Mouse (Mus musculus) ES-E14 (cell line): ENCODE data around the gene Lbhd1. TPM values are rescaled to one million over a fixed set of nuclear protein-coding genes. Genes with fewer than 3 reads are reported as not detected.
A peak's percentile ranks its signal among the peaks of the same experiment; 100 is the strongest.

Source experiments
- DNase-seq: peaks from one replicate; pipeline ENCODE4 v3.0.0-alpha.2; 2013; ENCODE audit warnings: low read depth, low spot score
- H3K27ac ChIP-seq: 2 replicates; pipeline ENCODE4 v1.5.1; 2012; ENCODE audit warnings: low read depth, mild to moderate bottlenecking, low read length, moderate library complexity, mixed read lengths; ENCODE audit not compliant: poor library complexity, insufficient read depth, severe bottlenecking
- H3K36me3 ChIP-seq: 2 replicates; pipeline ENCODE4 v1.6.1; 2012; ENCODE audit warnings: mild to moderate bottlenecking, low read length, moderate library complexity, mixed read lengths; ENCODE audit not compliant: control insufficient read depth, poor library complexity, insufficient read depth, severe bottlenecking
- H3K4me1 ChIP-seq, 2 experiments: fragments of 150-350 bp in 1 of 2; sonication (generic) in 1 of 2; 2 replicates each; pipeline ENCODE4 v1.6.1; 2012; ENCODE audit warnings: low read length in 2 of 2, mild to moderate bottlenecking in 1 of 2, mixed read lengths in 1 of 2; ENCODE audit not compliant: control insufficient read depth in 2 of 2, insufficient read depth in 2 of 2, poor library complexity in 1 of 2
- H3K4me3 ChIP-seq, 2 experiments: fragments of 150-350 bp in 1 of 2; sonication (generic) in 1 of 2; 2 replicates each; pipeline ENCODE4 v1.5.1; 2012; ENCODE audit warnings: low read length in 2 of 2, low read depth in 1 of 2, mild to moderate bottlenecking in 1 of 2, mixed read lengths in 1 of 2; ENCODE audit not compliant: insufficient read depth in 1 of 2, poor library complexity in 1 of 2, severe bottlenecking in 1 of 2
- H3K9ac ChIP-seq: 2 replicates; pipeline ENCODE4 v1.6.1; 2012; ENCODE audit warnings: low read depth, mild to moderate bottlenecking, low read length, mixed read lengths; ENCODE audit not compliant: poor library complexity, insufficient read depth, severe bottlenecking
- H3K9me3 ChIP-seq: fragments of 150-350 bp; sonication (generic); 2 replicates; pipeline ENCODE4 v1.6.1; 2012; ENCODE audit warnings: low read depth, mild to moderate bottlenecking, low read length; ENCODE audit not compliant: control insufficient read depth, insufficient read depth
- CHD2 ChIP-seq: IDR thresholded peaks from 2 replicates; pipeline ENCODE4 v1.6.1; 2014; ENCODE audit warnings: mild to moderate bottlenecking, low read depth, low read length, inconsistent platforms
- HCFC1 ChIP-seq: IDR thresholded peaks from 2 replicates; pipeline ENCODE4 v1.6.1; 2012; ENCODE audit warnings: low read length, inconsistent platforms, borderline replicate concordance; ENCODE audit not compliant: insufficient read depth
- MAFK ChIP-seq: IDR thresholded peaks from 2 replicates; pipeline ENCODE4 v1.6.1; 2014; ENCODE audit warnings: mild to moderate bottlenecking, low read depth, low read length, inconsistent platforms; ENCODE audit not compliant: insufficient read depth
- ZC3H11A ChIP-seq: IDR thresholded peaks from 2 replicates; pipeline ENCODE4 v1.6.1; 2012; ENCODE audit warnings: low read depth, mild to moderate bottlenecking, inconsistent platforms, low read length, borderline replicate concordance
- ZNF384 ChIP-seq: IDR thresholded peaks from 2 replicates; pipeline ENCODE4 v1.6.1; 2012; ENCODE audit warnings: low read depth, low read length, inconsistent platforms
- in situ Hi-C, 2 experiments: fragments of 600-800 bp; cut with MboI; formaldehyde crosslinking; loops; one replicate each; pipeline ENCODE4 v1.15.1; 2025; ENCODE audit warnings: low sequenced_read_pairs in 2 of 2, inconsistent platforms in 1 of 2; ENCODE audit not compliant: unreplicated experiment in 2 of 2
- total RNA-seq: library from RNA; depleted of rRNA; stranded (reverse); fragments of 300-350 nt; gene quantifications from 2 replicates; pipeline ENCODE4 v1.2.3, GENCODE M21; 2012

The Lbhd1 gene
- total RNA-seq, 1 experiment, result 14.3 TPM

DNA sequence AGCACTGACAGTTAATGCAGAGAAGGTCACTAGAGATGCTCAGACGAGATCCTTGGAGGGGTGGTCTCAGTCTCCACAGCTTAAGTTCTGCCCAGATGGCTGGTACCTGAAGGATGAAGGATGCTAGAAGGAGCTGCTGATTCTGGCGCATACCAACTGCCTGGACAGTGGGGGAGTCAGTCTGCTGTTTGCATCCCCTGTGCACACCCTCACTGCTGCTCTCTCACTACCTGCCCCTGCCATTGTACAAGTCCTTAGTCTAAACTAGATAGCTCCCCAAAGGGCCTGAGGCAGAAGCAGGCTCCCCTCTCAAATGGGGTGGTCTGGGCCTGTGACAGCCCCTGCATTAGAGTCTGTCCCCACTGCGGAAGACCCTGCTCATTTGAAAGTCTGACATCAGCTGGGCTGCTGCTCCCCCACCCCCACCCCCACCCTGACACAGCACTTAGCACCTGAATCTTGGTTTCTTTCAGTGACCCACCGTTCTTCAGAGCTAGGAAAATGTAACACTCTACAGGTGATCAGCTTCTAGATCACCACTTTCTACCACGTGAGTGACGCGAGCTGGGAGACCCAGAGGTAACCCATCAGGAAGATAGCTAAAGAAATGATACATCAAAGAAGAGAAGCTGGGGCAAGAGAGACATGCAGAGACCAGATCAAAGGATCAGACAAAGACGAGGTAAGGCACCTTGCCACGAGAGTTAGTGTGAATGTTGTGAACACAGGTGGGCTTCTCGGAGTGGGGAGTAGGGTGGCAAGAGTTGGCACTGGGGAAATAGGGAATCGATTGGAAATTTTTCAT lies 44.2 kb upstream of the Lbhd1 start, which contains the start of gene Gng3:
TSS of gene Gng3 (minus strand) at position 92 of the 805 bp plus-strand sequence.
- in situ Hi-C loops, result no loop called here
- DNase-seq, result peak; percentile 57
- Histone ChIP-seq H3K27ac (peak within 1 kb of the TSS; percentile 96; the same call in 1 of the 2 replicates), H3K4me3 (peak within 1 kb of the TSS; percentile 64 to 74), H3K9me3 (no peaks in the 10 kb centered on the region), H3K9ac (peak within 1 kb of the TSS; percentile 90), H3K4me1 (peaks cover 2 to 11% of the 10 kb centered on the region in 2 experiments; a peak in 3 of 4 replicates), H3K36me3 (peaks cover 1% of the 10 kb centered on the region)
- peak; percentile 71 for TF ChIP-seq MAFK
- no peak for TF ChIP-seq ZNF384

DNA sequence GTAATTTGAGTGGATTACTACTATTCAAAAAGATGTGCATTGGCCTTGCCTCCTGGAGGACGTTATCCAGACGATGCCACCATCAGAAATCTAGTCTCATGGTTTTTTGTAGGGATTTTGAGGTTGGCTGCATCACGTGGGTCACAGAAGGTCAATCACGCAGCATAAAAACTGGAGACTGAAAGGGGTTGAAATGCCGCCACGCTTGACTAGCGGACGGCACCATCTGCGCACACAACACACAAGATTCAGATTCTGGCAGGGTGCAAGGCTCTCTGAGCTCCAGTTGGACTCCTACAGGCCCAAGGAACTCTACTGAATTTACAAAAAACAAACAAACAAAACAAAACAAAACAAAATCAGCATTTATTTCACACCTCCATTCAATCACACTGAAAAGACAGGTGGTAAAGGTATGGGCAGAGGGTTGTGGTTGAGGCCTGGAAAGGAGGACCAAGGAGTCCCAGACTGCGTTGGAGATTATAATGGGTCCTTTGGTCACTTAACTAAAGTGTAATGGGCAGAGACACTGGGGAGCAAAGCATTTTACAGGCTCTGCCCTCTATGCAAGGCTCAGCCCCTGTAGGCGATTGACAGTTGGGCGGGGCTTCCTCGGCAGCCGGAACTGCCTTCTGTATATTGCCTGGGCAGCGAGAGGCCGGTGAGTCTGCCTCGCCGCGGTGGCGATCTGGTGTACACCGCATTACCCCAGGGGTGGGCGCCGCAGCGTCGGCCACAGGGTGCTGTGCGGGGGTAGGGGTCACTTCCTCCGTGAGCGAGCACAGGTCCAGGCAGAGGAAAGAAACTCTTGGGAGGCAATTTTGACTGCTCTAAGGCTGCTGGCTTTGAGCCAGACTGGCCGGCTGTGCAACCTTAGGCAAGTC lies 43.4 kb upstream of the Lbhd1 start:
- TF ChIP-seq CHD2, result no peak
- Histone ChIP-seq H3K4me3 (peak overlapping the region; percentile 63 to 70), H3K9me3 (no peaks in the 10 kb centered on the region), H3K4me1 (peaks cover 2 to 11% of the 10 kb centered on the region in 2 experiments; a peak in 3 of 4 replicates), H3K27ac (no peak overlapping the region), H3K36me3 (no peaks in the 10 kb centered on the region; the same call in 1 of the 2 replicates), H3K9ac (peak overlapping the region; percentile 51)
- DNase-seq, result no peak
- in situ Hi-C loops, result no loop called here

DNA sequence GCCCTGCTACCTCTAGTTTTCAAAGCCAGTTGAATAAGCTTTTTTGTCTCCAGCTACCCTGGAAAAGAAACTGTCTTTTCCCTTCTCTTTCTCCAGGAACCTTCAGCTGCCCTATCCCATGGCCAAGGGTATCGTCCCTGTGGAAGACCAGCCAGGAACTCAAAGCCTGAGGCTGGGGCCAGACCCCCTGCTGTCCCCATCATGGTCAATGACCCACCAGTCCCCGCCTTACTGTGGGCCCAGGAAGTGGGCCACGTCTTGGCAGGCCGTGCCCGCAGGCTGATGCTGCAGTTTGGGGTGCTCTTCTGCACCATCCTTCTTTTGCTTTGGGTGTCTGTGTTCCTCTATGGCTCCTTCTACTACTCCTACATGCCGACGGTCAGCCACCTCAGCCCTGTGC lies 42.5 kb upstream of the Lbhd1 start:
- DNase-seq, result no peak
- no peak for TF ChIP-seq CHD2
- TF ChIP-seq ZC3H11A, result no peak
- TF ChIP-seq MAFK, result no peak
- no peak for TF ChIP-seq ZNF384
- no peak for TF ChIP-seq HCFC1

DNA sequence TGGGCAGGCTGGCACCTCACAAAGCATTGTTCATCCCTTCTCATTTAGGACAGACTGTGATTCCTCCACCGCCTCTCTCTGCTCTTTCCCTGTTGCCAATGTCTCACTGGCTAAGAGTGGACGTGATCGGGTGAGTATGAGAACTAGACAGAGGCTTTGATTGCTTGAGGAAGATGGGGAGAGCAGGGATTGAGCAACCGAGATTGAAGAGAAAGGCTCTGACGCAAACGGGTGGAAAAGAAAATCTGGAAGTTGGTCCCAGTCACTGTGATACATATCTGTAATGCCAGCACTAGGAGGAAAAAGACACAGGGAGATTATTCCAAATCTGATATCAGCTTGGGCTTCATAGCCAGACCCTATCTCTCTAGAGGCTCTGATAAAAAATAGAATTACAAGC lies 40.6 kb upstream of the Lbhd1 start:
- TF ChIP-seq HCFC1, result no peak
- TF ChIP-seq ZNF384, result no peak
- no peak for TF ChIP-seq MAFK
- no peak for TF ChIP-seq ZC3H11A
- TF ChIP-seq CHD2, result no peak
- Histone ChIP-seq H3K4me3 (no peak overlapping the region), H3K9ac (no peak overlapping the region), H3K27ac (no peak overlapping the region), H3K9me3 (no peaks in the 10 kb centered on the region), H3K4me1 (peaks cover 2 to 18% of the 10 kb centered on the region in 2 experiments; a peak in 3 of 4 replicates), H3K36me3 (peaks cover 8% of the 10 kb centered on the region; the same call in 1 of the 2 replicates)
- in situ Hi-C loops, result no loop called here
- DNase-seq, result no peak

More for the DNA sequence above, 42.5 kb upstream of the Lbhd1 start:
- peaks cover 1% of the 10 kb centered on the region; the same call in 1 of the 2 replicates for H3K36me3 ChIP-seq
- no peak overlapping the region for H3K27ac ChIP-seq
- H3K9ac ChIP-seq, result no peak overlapping the region; the same call in 1 of the 2 replicates
- in situ Hi-C loops, result no loop called here
- peaks cover 2 to 13% of the 10 kb centered on the region in 2 experiments; a peak in 3 of 4 replicates for H3K4me1 ChIP-seq
- H3K4me3 ChIP-seq, result peak overlapping the region in 1 of 2 experiments; percentile 70; a peak in 1 of 4 replicates
- no peaks in the 10 kb centered on the region for H3K9me3 ChIP-seq
